Comparison of ENCODE assay signal across 15 mouse cellular contexts in genomic region chr9:41439979-41440378, GRCm38 (mm10).
DNase-seq lines count a peak whose midpoint lies in the region; ATAC-seq and TF ChIP-seq lines count a peak whose summit lies in the region.
"Had no signal": no experiment of that assay in that cellular context is flagged by ENCODE, and none has a peak within 500 bp of the region (broad histone marks: within the 10 kb centered on the region; RNA-seq: fewer than 3 reads in every experiment).

No protein-coding gene starts in this region.

- peak; percentile 55; the same call in 1 of the 2 replicates for TF ChIP-seq EP300 in heart, adult 2 months (IDR thresholded peaks at IDR 0.05; ENCODE audit: insufficient read depth, low read depth, low read length)

- H3K9me3 ChIP-seq in heart, embryonic 12.5 days (replicated peaks): peaks cover 24% of the 10 kb centered on the region
- H3K9me3 ChIP-seq: liver, embryonic 12.5 days; megakaryocyte, embryonic 14.5 days had no signal

- H3K27ac ChIP-seq in heart, adult 2 months: peak overlapping the region; percentile 29
- no peak overlapping the region for H3K27ac ChIP-seq in heart, embryonic 12.5 days (ENCODE audit: poor library complexity, severe bottlenecking)
- H3K27ac ChIP-seq: embryonic facial prominence, embryonic 15.5 days; hindbrain, embryonic 15.5 days; liver, embryonic 12.5 days; neural tube, embryonic 13.5 days had no signal

- ATAC-seq in heart, embryonic 12.5 days (ENCODE audit: insufficient number of reproducible peaks, low FRiP score): no peak
- ATAC-seq: CD4-positive, CD25-positive, alpha-beta regulatory T cell, adult 4 months; liver, embryonic 12.5 days had no signal

- no peak for TF ChIP-seq POLR2A in heart, adult 2 months (IDR thresholded peaks at IDR 0.05; ENCODE audit: insufficient read depth, low read depth, low read length)

- no peaks in the 10 kb centered on the region for H3K79me2 ChIP-seq in heart, adult 2 months (replicated peaks; ENCODE audit: control insufficient read depth, insufficient read depth, low read length)

- peak in 1 of 2 experiments; percentile 71 for DNase-seq in heart, adult 2 months
- peak; percentile 44 to 60 for DNase-seq in right cerebral cortex, postnatal 10 days (ENCODE audit: low spot score in 2 of 2)
- no peak for DNase-seq in right cerebral cortex, postnatal 14 days
- DNase-seq in gastrocnemius, postnatal 10 days: peak; percentile 57
- peak; percentile 77 for DNase-seq in skeletal muscle tissue, adult 2 months (ENCODE audit: low read depth, low spot score)
- no peak for DNase-seq in retina, postnatal 1 day
- DNase-seq in liver: no peak
- DNase-seq: kidney, postnatal 36 days had no signal

- H3K36me3 ChIP-seq in heart, adult 2 months (ENCODE audit: control insufficient read depth, insufficient read depth, low read length): peaks cover 4% of the 10 kb centered on the region; the same call in 1 of the 2 replicates
- peaks cover 9% of the 10 kb centered on the region; the same call in 1 of the 2 replicates for H3K36me3 ChIP-seq in heart, embryonic 12.5 days
- H3K36me3 ChIP-seq: liver, embryonic 12.5 days had no signal

- 53% methylated on average over 4 of the region's 4 CpGs for WGBS in heart, adult 2 months
- WGBS in heart, embryonic 12.5 days: 72% methylated on average over 4 of the region's 4 CpGs

- H3K4me2 ChIP-seq in heart, embryonic 12.5 days: no peak overlapping the region
- H3K4me2 ChIP-seq: embryonic facial prominence, embryonic 15.5 days; hindbrain, embryonic 15.5 days; liver, embryonic 12.5 days; neural tube, embryonic 13.5 days had no signal

- H3K4me1 ChIP-seq in heart, adult 2 months (ENCODE audit: control insufficient read depth, insufficient read depth, low read length): no peaks in the 10 kb centered on the region
- H3K4me1 ChIP-seq in heart, embryonic 12.5 days (replicated peaks): no peaks in the 10 kb centered on the region
- H3K4me1 ChIP-seq: embryonic facial prominence, embryonic 15.5 days; hindbrain, embryonic 15.5 days; liver, embryonic 12.5 days; megakaryocyte, embryonic 14.5 days; neural tube, embryonic 13.5 days had no signal

- H3K27me3 ChIP-seq in heart, adult 2 months (ENCODE audit: control insufficient read depth, insufficient read depth, low read length): no peaks in the 10 kb centered on the region
- no peaks in the 10 kb centered on the region for H3K27me3 ChIP-seq in heart, embryonic 12.5 days (replicated peaks)
- H3K27me3 ChIP-seq: embryonic facial prominence, embryonic 15.5 days; hindbrain, embryonic 15.5 days; liver, embryonic 12.5 days; megakaryocyte, embryonic 14.5 days; neural tube, embryonic 13.5 days had no signal

- H3K9ac ChIP-seq in heart, adult 2 months (ENCODE audit: low read depth, low read length): no peak overlapping the region
- H3K9ac ChIP-seq in heart, embryonic 12.5 days: no peak overlapping the region
- H3K9ac ChIP-seq: embryonic facial prominence, embryonic 15.5 days; hindbrain, embryonic 15.5 days; liver, embryonic 12.5 days; neural tube, embryonic 13.5 days had no signal

- no peak overlapping the region for H3K4me3 ChIP-seq in heart, adult 2 months
- H3K4me3 ChIP-seq in heart, embryonic 12.5 days: no peak overlapping the region
- H3K4me3 ChIP-seq: embryonic facial prominence, embryonic 15.5 days; hindbrain, embryonic 15.5 days; liver, embryonic 12.5 days; megakaryocyte, embryonic 14.5 days; neural tube, embryonic 13.5 days had no signal

- intact Hi-C loops in heart, adult 2 months (cut with DNase I): no loop called here

- TF ChIP-seq CTCF in heart, adult 2 months (IDR thresholded peaks at IDR 0.05): no peak

Comparison
In these comparisons a context has a peak if more than half of its experiments do, and no peak if none do; other contexts are left out.
1. DNase-seq: peak in right cerebral cortex, postnatal 10 days (2 of 2), gastrocnemius, postnatal 10 days (single experiment) and skeletal muscle tissue, adult 2 months (single experiment); none in right cerebral cortex, postnatal 14 days (single experiment), retina, postnatal 1 day (single experiment) and liver (single experiment).